Mouse (Mus musculus): ENCODE measurements at regions not wholly inside any gene's neighbourhood (a gene's known extent, or its start where the extent isn't known, plus 50 kb on each side); places are given as distances from the start of the nearest gene placed in this dataset.

DNA sequence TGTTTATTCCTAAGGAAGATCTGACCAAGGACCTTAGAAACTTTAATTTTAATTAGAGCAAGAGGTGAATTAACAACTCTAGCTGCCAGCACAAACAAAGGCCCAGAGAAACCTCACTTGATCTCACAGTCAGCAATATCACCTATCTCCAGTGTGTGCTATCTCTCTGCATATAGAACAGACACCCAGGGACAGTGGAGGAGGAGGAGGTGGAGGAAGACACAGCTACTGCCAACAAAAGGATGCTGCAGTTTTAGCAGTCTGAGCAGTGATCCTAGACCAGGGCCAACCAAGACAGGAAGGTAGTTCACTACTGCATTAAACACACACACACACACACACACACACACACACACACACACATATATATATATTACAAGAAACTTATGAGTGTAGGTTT, 153.5 kb upstream of the Trhde start:
- no peaks in the 10 kb centered on the region for H3K9me3 ChIP-seq
- H3K27me3 ChIP-seq (replicated peaks; ENCODE audit: low read depth, poor library complexity, severe bottlenecking): no peaks in the 10 kb centered on the region

DNA sequence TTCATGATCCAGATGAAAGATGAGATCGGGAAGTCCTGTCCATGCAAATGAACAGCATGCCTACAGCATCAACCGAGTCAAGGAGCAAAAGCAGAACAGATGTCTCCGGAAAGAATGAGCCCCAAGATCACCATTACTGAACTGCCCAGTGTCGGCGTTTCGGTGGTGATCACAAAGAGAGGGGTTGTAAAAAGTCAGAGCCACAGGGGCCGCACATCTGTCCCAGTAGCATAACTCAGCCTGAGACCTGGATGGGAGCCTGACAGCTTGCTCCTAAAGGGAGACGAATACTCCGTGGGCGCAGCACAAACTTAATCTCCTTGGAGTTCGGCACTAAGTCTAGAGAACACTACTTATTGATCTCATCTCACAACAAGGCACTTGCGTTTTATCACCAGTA, 151.3 kb upstream of the Trhde start:
- Histone ChIP-seq H3K4me3 (no peak overlapping the region), H3K36me3 (replicated peaks) (no peaks in the 10 kb centered on the region), H3K9me3 (no peaks in the 10 kb centered on the region), H3K27me3 (replicated peaks; ENCODE audit: low read depth, poor library complexity, severe bottlenecking) (no peaks in the 10 kb centered on the region), H3K27ac (replicated peaks) (no peak overlapping the region), H3K4me1 (no peaks in the 10 kb centered on the region)
- no peak for DNase-seq (ENCODE audit: low spot score)
- WGBS: 85% methylated on average over 12 of the region's 12 CpGs

More for the DNA sequence above, 153.5 kb upstream of the Trhde start:
- no peak for DNase-seq (ENCODE audit: low spot score)
- H3K4me3 ChIP-seq: no peak overlapping the region
- H3K27ac ChIP-seq (replicated peaks): no peak overlapping the region
- no peaks in the 10 kb centered on the region for H3K36me3 ChIP-seq (replicated peaks)
- H3K4me1 ChIP-seq: no peaks in the 10 kb centered on the region

DNA sequence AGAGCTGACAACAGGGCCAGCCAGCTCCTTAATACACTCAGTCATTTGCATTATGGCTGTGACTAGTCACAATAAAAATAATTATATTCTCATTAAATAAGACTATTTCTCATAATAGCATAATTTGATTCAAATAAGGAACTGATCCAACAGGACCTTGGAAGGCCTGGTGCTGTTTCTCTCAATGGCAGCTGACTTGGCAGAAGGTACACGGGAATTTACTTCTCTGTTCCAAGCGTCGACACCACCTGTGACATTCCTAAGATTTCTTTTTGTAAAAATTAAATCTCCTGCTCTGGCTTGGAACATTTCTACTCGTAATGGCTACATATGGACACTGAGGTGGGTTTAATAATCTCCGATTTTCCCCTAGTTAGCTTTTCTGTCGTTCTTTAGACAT, 147.1 kb upstream of the Trhde start:
- H3K4me3 ChIP-seq: no peak overlapping the region
- no peaks in the 10 kb centered on the region for H3K4me1 ChIP-seq
- H3K9me3 ChIP-seq: no peaks in the 10 kb centered on the region
- no peak for DNase-seq (ENCODE audit: low spot score)
- no peak overlapping the region for H3K27ac ChIP-seq (replicated peaks)
- WGBS: 85% methylated on average over 6 of the region's 6 CpGs
- no peaks in the 10 kb centered on the region for H3K36me3 ChIP-seq (replicated peaks)
- H3K27me3 ChIP-seq (replicated peaks; ENCODE audit: low read depth, poor library complexity, severe bottlenecking): no peaks in the 10 kb centered on the region

DNA sequence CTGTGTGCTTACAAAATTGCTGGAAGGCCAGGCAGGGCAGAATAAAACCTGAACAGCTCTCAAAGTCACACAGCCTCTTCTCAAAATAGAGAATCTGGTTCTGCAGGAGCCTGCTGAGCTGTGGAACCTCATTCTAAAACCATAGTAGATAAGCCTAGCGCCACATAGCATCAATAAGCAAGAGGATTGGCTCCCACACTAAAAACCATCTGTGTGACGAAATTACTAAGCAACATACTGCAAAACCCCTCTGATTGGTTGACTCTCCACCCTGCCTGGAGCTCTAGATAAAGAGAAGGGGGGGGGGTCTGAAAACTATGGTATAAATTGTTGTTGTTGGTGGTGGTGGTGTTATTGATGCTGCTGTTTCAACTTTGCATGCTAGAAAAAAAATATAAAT, 122.6 kb upstream of the Trhde start:
- Histone ChIP-seq H3K4me3 (no peak overlapping the region), H3K27me3 (replicated peaks; ENCODE audit: low read depth, poor library complexity, severe bottlenecking) (no peaks in the 10 kb centered on the region), H3K36me3 (replicated peaks) (no peaks in the 10 kb centered on the region), H3K9me3 (no peaks in the 10 kb centered on the region), H3K27ac (replicated peaks) (no peak overlapping the region), H3K4me1 (no peaks in the 10 kb centered on the region)
- WGBS: 74% methylated on average over 2 of the region's 2 CpGs
- DNase-seq (ENCODE audit: low spot score): no peak

DNA sequence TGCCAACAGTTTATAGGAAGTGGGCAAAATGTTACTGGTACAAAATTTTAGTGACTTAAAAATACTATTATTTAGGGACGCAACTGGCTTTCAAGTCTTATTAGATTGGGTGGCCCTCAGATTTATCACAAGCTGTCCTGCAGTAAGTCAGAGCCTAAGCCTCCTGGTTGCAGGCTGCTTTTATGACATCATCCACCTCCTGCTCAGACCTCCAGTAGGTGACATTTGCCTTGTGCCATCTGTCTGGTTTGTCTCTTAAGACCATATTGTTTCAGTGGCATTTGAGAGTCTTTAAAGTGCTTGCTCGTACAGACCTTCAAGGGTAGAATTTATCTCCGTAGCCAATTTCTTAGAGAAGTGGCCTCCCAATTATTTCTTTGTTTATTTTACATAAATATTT, 111.9 kb upstream of the Trhde start:
- no peak overlapping the region for H3K27ac ChIP-seq (replicated peaks)
- no peaks in the 10 kb centered on the region for H3K36me3 ChIP-seq (replicated peaks)
- no peak for DNase-seq (ENCODE audit: low spot score)
- no peak overlapping the region for H3K4me3 ChIP-seq
- no peaks in the 10 kb centered on the region for H3K9me3 ChIP-seq
- no peaks in the 10 kb centered on the region for H3K27me3 ChIP-seq (replicated peaks; ENCODE audit: low read depth, poor library complexity, severe bottlenecking)
- whole genome bisulfite sequencing: 84% methylated on average over 3 of the region's 3 CpGs
- no peaks in the 10 kb centered on the region for H3K4me1 ChIP-seq

DNA sequence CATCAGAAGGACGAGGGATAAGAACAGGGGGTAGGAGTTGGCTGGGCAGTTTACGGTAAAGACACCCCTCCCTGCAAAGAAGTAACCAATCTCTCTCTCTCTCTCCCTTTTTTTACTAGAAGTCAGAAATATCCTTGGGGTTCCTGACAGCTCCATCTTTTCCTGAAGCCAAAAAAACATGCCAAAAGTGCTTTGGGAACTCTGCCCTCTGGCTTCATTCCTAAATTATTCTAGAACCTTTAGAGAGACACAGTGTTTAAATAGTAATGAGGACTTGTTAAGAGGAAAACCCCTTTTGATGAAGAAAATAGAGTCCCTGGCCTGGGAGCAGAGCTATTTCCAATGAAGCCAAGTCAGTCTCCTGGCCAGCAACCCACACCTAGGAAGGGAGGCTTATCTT, 89.8 kb upstream of the Trhde start:
- Histone ChIP-seq H3K36me3 (replicated peaks) (no peaks in the 10 kb centered on the region), H3K9me3 (no peaks in the 10 kb centered on the region), H3K27me3 (replicated peaks; ENCODE audit: low read depth, poor library complexity, severe bottlenecking) (no peaks in the 10 kb centered on the region), H3K4me1 (no peaks in the 10 kb centered on the region), H3K4me3 (no peak overlapping the region), H3K27ac (replicated peaks) (no peak overlapping the region)
- WGBS: 86% methylated on average over 2 of the region's 2 CpGs
- DNase-seq (ENCODE audit: low spot score): no peak

DNA sequence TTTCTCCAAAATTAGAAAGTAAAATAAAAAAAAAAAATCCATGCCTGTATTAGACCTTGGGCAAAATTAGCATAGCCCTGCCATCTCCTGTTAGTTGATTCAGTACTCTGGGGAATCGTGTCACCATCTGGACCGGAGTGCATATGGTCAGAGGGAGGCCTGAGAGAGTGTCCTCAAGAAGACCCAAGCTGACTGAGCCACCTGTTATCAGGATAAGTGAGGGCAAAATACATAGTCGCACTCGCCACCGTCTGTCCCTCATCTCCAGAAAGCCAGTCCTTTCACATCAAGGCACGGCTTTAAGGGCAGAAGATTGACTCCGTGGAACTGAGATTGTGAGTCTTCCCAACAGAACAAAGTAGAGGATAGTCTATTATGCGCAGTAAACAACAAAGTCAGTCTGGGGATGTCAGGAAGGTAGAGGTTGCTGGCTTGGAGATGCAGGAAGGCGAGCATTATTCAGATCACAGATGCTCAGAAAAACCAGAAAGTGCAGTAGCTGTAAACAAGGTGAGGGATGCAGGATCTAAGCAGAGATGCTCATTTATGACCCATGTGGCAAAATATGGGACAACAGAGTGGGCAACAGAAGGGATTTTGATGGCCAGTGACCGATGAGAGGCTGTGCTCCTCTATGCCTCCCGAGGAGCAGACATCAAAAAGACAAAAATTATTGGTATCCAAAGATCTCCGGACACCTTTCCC, 88.8 kb upstream of the Trhde start:
- Histone ChIP-seq H3K4me3 (no peak overlapping the region), H3K36me3 (replicated peaks) (no peaks in the 10 kb centered on the region), H3K4me1 (no peaks in the 10 kb centered on the region), H3K9me3 (no peaks in the 10 kb centered on the region), H3K27ac (replicated peaks) (no peak overlapping the region), H3K27me3 (replicated peaks; ENCODE audit: low read depth, poor library complexity, severe bottlenecking) (no peaks in the 10 kb centered on the region)
- WGBS: 90% methylated on average over 12 of the region's 12 CpGs
- no peak for DNase-seq (ENCODE audit: low spot score)

DNA sequence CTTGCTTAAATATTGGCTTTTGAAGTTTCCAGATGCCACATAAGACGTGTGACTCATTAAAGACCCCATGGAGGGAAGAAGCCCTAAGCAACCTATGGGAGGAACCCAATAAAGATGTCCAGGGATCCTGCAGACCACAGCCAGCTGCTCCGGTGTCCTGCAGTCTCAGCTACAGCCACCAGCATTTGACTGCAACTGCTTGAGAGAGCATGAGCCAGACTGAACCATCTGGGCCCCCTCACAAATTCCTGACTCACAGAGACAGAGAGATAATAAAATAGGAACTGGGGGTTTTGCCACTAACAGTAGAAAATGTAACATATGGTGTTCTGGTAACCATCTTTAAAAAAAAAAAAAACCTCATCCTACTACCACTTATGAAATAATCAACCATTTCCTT, 69.1 kb upstream of the Trhde start:
- no peak for DNase-seq (ENCODE audit: low spot score)
- no peaks in the 10 kb centered on the region for H3K4me1 ChIP-seq
- no peaks in the 10 kb centered on the region for H3K27me3 ChIP-seq (replicated peaks; ENCODE audit: low read depth, poor library complexity, severe bottlenecking)
- no peak overlapping the region for H3K27ac ChIP-seq (replicated peaks)
- no peaks in the 10 kb centered on the region for H3K36me3 ChIP-seq (replicated peaks)
- H3K9me3 ChIP-seq: no peaks in the 10 kb centered on the region
- no peak overlapping the region for H3K4me3 ChIP-seq
- WGBS: 82% methylated on average over 2 of the region's 2 CpGs

DNA sequence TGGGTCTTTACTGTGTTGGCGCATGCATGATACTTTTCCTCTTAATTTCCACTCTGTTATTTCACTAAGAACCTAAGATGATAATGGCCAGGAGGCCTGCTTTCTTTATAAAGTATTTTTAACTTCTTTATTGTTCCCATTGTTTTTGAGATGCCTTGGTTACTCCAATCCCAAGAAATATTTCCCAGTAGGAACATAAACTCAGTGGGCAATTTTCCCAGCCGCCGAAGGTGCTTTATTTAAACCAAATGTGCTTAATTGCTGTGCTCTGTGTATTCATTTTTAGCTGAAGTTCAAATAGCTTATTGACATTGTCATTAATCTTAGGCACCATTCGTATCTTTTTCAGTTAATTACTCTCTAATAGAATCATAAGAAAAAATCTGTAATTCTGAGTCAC, 55.1 kb upstream of the Trhde start:
- Histone ChIP-seq H3K4me1 (no peaks in the 10 kb centered on the region), H3K27ac (replicated peaks) (no peak overlapping the region), H3K27me3 (replicated peaks; ENCODE audit: low read depth, poor library complexity, severe bottlenecking) (no peaks in the 10 kb centered on the region)

DNA sequence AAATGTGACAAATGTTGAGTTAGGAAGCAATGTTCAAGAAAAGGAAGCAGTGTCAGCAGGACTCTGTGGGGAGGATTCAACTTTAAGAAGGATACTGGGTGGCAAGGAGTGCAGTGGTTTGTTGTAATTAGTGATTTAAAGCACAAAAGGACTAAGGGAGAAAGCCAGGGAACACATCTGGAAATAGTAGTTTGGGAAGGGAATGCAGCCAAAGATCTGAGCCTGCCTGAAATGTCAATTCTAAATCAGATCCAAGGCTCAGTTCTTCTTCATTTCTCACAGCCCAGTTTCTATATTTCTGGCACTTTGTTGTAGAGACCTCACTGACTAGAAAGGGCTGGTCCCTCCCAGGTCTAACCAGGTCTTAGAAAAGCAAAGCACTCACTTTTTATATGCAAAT, 50.6 kb upstream of the Trhde start:
- Histone ChIP-seq H3K9me3 (no peaks in the 10 kb centered on the region), H3K4me1 (no peaks in the 10 kb centered on the region), H3K4me3 (no peak overlapping the region), H3K36me3 (replicated peaks) (no peaks in the 10 kb centered on the region), H3K27me3 (replicated peaks; ENCODE audit: low read depth, poor library complexity, severe bottlenecking) (no peaks in the 10 kb centered on the region), H3K27ac (replicated peaks) (no peak overlapping the region)
- DNase-seq (ENCODE audit: low spot score): no peak

More for the DNA sequence above, 55.1 kb upstream of the Trhde start:
- WGBS: 81% methylated on average over 4 of the region's 4 CpGs
- no peak for DNase-seq (ENCODE audit: low spot score)
- no peaks in the 10 kb centered on the region for H3K9me3 ChIP-seq
- no peak overlapping the region for H3K4me3 ChIP-seq
- no peaks in the 10 kb centered on the region for H3K36me3 ChIP-seq (replicated peaks)
